Mouse (Mus musculus) forebrain, embryonic 16.5 days (tissue): ENCODE results near the gene Col5a2. TPM values are rescaled to one million over a fixed set of nuclear protein-coding genes. Genes with fewer than 3 reads are reported as not detected.
"Not testable (repeated sequence)": the region's sequence is repeated elsewhere in the genome, so short reads cannot be mapped to it uniquely, and the experiment has no call there.

Experiments used
- ATAC-seq: fragments of 200-750 bp; cut with Nextera tagmentation; 2 replicates; pipeline ENCODE4 v1.8.0; 2017; ENCODE audit warnings: mild to moderate bottlenecking, moderate library complexity
- H3K27ac ChIP-seq: fragments of 300-500 bp; sonication (generic); 2 replicates; pipeline ENCODE4 v1.5.1; 2014; ENCODE audit warnings: low read length, control low read depth
- H3K27me3 ChIP-seq: fragments of 300-500 bp; sonication (generic); replicated peaks from 2 replicates; pipeline ENCODE4 v1.6.1; 2014; ENCODE audit warnings: low read length; ENCODE audit not compliant: control insufficient read depth, insufficient read depth
- H3K36me3 ChIP-seq: fragments of 300-500 bp; sonication (generic); 2 replicates; pipeline ENCODE4 v1.6.1; 2014; ENCODE audit not compliant: control insufficient read depth, insufficient read depth
- H3K4me1 ChIP-seq: fragments of 300-500 bp; sonication (generic); replicated peaks from 2 replicates; pipeline ENCODE4 v1.6.1; 2014; ENCODE audit warnings: low read length; ENCODE audit not compliant: control insufficient read depth, insufficient read depth
- H3K4me2 ChIP-seq: fragments of 300-500 bp; sonication (generic); 2 replicates; pipeline ENCODE4 v1.6.1; 2014; ENCODE audit warnings: mild to moderate bottlenecking, low read length, control low read depth
- H3K4me3 ChIP-seq: fragments of 300-500 bp; sonication (generic); replicated peaks from 2 replicates; pipeline ENCODE4 v1.5.1; 2014; ENCODE audit warnings: mild to moderate bottlenecking, low read length, control low read depth
- H3K9ac ChIP-seq: fragments of 300-500 bp; sonication (generic); replicated peaks from 2 replicates; pipeline ENCODE4 v1.6.1; 2014; ENCODE audit warnings: low read depth, low read length, control low read depth
- H3K9me3 ChIP-seq: fragments of 300-500 bp; sonication (generic); 2 replicates; pipeline ENCODE4 v1.6.1; 2016; ENCODE audit warnings: low read length; ENCODE audit not compliant: control insufficient read depth
- WGBS: fragments of 180-500 bp; shearing (Covaris S2); extraction: QIAGEN DNeasy Blood & Tissue Kit; methylation state at CpG from one replicate; pipeline ENCODE4 v1.1.7; 2014; 5-methylcytosine and 5-hydroxymethylcytosine counted together
- polyA plus RNA-seq: library from polyadenylated mRNA; unstranded; fragments of >200 nt; fragmentation: Nextera tagmentation; extraction: Ambion mirVana; gene quantifications from 2 replicates; pipeline ENCODE4 v1.2.1, GENCODE M21; 2015

The Col5a2 gene
- polyA plus RNA-seq, 1 experiment from 2014 or later, result 8.6 TPM

- Histone ChIP-seq H3K4me1 (no peaks in the 10 kb centered on the region), H3K9ac (no peak overlapping the region), H3K27ac (no peak overlapping the region), H3K9me3 (no peaks in the 10 kb centered on the region), H3K27me3 (no peaks in the 10 kb centered on the region), H3K36me3 (no peaks in the 10 kb centered on the region), H3K4me3 (no peak overlapping the region), H3K4me2 (no peak overlapping the region)
- WGBS, result 95% methylated on average over 1 of the region's 1 CpGs
- peak; percentile 55; the same call in 1 of the 2 replicates for ATAC-seq
Measured at GRCm38 (mm10) chr1:45455763-45456162, 47.3 kb downstream of the Col5a2 start.

DNA sequence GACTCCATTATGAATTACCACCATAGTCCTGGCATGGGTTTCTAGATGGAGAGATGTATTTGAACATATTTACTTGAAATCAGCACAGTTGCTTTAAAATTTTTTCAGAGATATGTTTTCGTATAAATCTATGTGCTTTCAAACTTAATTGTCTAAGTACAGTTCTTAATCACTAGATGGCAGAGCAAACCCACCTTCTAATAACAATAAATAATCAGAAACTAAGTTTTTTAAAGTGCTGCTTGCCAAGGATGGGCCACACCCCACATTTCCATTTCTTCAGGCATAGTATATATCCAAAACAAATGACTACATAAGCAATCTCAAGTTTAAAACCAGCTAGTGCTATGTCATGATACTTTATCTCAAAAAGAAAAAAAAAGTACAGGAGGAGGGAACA is 54.2 kb downstream of the Col5a2 start:
- Histone ChIP-seq H3K27ac (no peak overlapping the region), H3K4me1 (no peaks in the 10 kb centered on the region), H3K27me3 (no peaks in the 10 kb centered on the region), H3K9ac (no peak overlapping the region), H3K9me3 (no peaks in the 10 kb centered on the region), H3K36me3 (no peaks in the 10 kb centered on the region), H3K4me3 (no peak overlapping the region), H3K4me2 (no peak overlapping the region)
- no peak for ATAC-seq
- WGBS, result 94% methylated on average over 1 of the region's 1 CpGs

- ATAC-seq, result peak; percentile 89
- no peak overlapping the region for H3K9ac ChIP-seq
- no peak overlapping the region for H3K4me2 ChIP-seq
- no peaks in the 10 kb centered on the region for H3K4me1 ChIP-seq
- WGBS, result 15% methylated on average over 3 of the region's 3 CpGs
- H3K9me3 ChIP-seq, result no peaks in the 10 kb centered on the region
- H3K4me3 ChIP-seq, result no peak overlapping the region
- no peak overlapping the region for H3K27ac ChIP-seq
- no peaks in the 10 kb centered on the region for H3K27me3 ChIP-seq
- no peaks in the 10 kb centered on the region for H3K36me3 ChIP-seq
Measured at GRCm38 (mm10) chr1:45431922-45432321, 71.2 kb downstream of the Col5a2 start.

- H3K9ac ChIP-seq, result no peak overlapping the region
- no peaks in the 10 kb centered on the region for H3K4me1 ChIP-seq
- ATAC-seq, result no peak
- no peaks in the 10 kb centered on the region for H3K27me3 ChIP-seq
- no peaks in the 10 kb centered on the region for H3K9me3 ChIP-seq
- WGBS, result 83% methylated on average over 4 of the region's 4 CpGs
- no peaks in the 10 kb centered on the region for H3K36me3 ChIP-seq
- H3K4me2 ChIP-seq, result no peak overlapping the region
- H3K4me3 ChIP-seq, result no peak overlapping the region
- no peak overlapping the region for H3K27ac ChIP-seq
Measured at GRCm38 (mm10) chr1:45430520-45430919, 72.6 kb downstream of the Col5a2 start.

DNA sequence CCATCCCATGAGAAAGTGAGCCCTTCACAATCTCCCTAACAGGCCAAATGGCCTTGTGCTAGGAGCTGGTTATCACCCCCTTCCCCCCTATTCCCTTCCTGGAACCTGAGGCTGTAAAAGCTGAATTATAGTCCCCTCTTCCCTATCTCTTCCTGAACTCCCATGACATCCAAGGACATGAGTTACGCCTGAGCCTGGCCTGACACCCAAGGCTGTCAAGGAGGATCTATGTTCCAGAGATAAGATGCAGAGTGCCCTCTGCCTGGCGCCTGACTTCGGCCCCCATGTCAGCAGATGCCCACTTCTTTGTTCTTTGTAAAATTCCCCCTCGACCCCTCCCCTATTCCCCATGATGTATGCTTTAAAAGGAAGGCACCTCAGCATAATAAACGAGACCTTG is 73.9 kb downstream of the Col5a2 start:
- not testable (repeated sequence) for H3K9me3 ChIP-seq, ATAC-seq, H3K36me3 ChIP-seq, H3K4me3 ChIP-seq, H3K9ac ChIP-seq, H3K27me3 ChIP-seq, H3K4me1 ChIP-seq, H3K27ac ChIP-seq, H3K4me2 ChIP-seq
- WGBS, result 86% methylated on average over 5 of the region's 5 CpGs

- H3K4me1 ChIP-seq, result no peaks in the 10 kb centered on the region
- H3K4me2 ChIP-seq, result no peak overlapping the region
- 88% methylated on average over 5 of the region's 5 CpGs for WGBS
- H3K27me3 ChIP-seq, result no peaks in the 10 kb centered on the region
- no peak overlapping the region for H3K27ac ChIP-seq
- no peak for ATAC-seq
- H3K4me3 ChIP-seq, result no peak overlapping the region
- H3K9ac ChIP-seq, result no peak overlapping the region
- no peaks in the 10 kb centered on the region for H3K9me3 ChIP-seq
- H3K36me3 ChIP-seq, result no peaks in the 10 kb centered on the region
Measured at GRCm38 (mm10) chr1:45423915-45424314, 79.2 kb downstream of the Col5a2 start.

DNA sequence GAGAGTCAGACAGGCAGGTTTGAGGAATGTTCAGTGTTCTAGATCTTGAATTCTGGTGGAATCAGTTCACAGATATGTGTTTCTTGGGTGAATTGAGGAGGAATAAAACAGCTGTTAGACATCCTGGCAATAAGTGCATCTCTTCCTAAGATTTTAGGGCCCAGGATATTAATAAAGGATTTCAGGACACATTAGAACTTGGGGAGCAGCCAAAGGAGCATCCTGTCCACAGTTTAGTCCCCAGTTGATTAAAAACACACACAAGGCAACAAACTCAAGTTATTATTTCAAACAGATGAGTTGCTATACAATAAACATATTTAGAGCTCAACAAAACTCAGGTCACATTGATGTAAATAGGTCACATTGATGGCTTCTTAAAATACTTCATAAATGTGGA is 82.5 kb downstream of the Col5a2 start:
- Histone ChIP-seq H3K36me3 (no peaks in the 10 kb centered on the region), H3K27me3 (no peaks in the 10 kb centered on the region), H3K9me3 (no peaks in the 10 kb centered on the region), H3K27ac (no peak overlapping the region), H3K9ac (no peak overlapping the region), H3K4me2 (no peak overlapping the region), H3K4me1 (no peaks in the 10 kb centered on the region), H3K4me3 (no peak overlapping the region)
- no peak for ATAC-seq

DNA sequence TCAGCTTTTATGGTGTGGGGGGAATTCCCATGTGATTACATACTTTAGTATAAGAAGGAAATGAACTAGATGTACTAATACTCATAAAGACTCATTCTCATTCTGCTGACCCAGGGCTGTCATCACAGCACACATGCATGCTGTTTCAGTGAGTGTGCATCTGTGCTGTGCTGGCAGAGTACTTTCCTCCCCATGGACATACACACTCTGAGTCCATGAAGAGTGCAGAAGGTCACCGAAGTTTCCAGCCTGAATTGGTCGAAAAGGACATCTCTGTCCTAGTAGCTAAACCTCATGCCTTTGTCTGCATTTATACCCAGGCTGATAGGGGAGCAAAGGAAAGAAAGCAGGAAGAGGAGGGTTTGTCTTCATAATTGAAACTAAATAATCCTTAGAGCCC is 83.2 kb downstream of the Col5a2 start:
- H3K36me3 ChIP-seq, result no peaks in the 10 kb centered on the region

GRCm38 (mm10) chr1:45381866-45382265 is 121.2 kb downstream of the Col5a2 start:
- Histone ChIP-seq H3K4me3 (no peak overlapping the region), H3K9me3 (no peaks in the 10 kb centered on the region), H3K9ac (no peak overlapping the region), H3K4me1 (no peaks in the 10 kb centered on the region), H3K27me3 (no peaks in the 10 kb centered on the region), H3K36me3 (no peaks in the 10 kb centered on the region), H3K27ac (no peak overlapping the region), H3K4me2 (no peak overlapping the region)
- 95% methylated on average over 2 of the region's 2 CpGs for WGBS
- ATAC-seq, result no peak

More for the DNA sequence above, 83.2 kb downstream of the Col5a2 start:
- no peak overlapping the region for H3K4me2 ChIP-seq
- 84% methylated on average over 2 of the region's 2 CpGs for WGBS
- H3K27me3 ChIP-seq, result no peaks in the 10 kb centered on the region
- no peak overlapping the region for H3K9ac ChIP-seq
- H3K9me3 ChIP-seq, result no peaks in the 10 kb centered on the region
- H3K27ac ChIP-seq, result no peak overlapping the region
- ATAC-seq, result no peak
- H3K4me3 ChIP-seq, result no peak overlapping the region
- H3K4me1 ChIP-seq, result no peaks in the 10 kb centered on the region

GRCm38 (mm10) chr1:45379992-45380690 is 122.9 kb downstream of the Col5a2 start:
- no peaks in the 10 kb centered on the region for H3K4me1 ChIP-seq
- H3K9me3 ChIP-seq, result no peaks in the 10 kb centered on the region
- H3K9ac ChIP-seq, result no peak overlapping the region
- H3K4me2 ChIP-seq, result no peak overlapping the region
- H3K27ac ChIP-seq, result no peak overlapping the region
- no peaks in the 10 kb centered on the region for H3K36me3 ChIP-seq
- no peaks in the 10 kb centered on the region for H3K27me3 ChIP-seq
- no peak overlapping the region for H3K4me3 ChIP-seq
- 89% methylated on average over 7 of the region's 7 CpGs for WGBS
- no peak for ATAC-seq
